Mouse (Mus musculus): ENCODE data around the gene Cort.
A peak's percentile ranks its signal among the peaks of the same experiment; 100 is the strongest.

Gene Cort

DNA sequence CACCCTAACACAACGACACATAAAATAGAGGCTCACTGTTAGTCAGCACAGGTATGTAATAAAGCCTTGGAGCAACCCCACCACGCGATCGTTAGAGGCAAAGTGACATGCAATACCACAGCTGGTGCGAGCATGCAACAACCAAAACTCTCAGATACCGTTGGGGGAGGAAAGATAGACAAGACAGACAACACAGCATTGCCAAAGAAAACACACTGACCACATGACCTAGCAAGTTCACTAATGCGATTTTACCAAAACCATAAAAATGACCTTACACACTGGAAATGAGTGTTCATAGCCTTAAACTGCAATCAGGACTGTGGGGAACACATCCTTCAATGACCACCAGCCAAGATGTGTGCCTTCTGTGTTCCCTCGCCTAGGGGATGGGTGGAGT is 35.2 kb downstream of the Cort start:
- DNase-seq: no peak

DNA sequence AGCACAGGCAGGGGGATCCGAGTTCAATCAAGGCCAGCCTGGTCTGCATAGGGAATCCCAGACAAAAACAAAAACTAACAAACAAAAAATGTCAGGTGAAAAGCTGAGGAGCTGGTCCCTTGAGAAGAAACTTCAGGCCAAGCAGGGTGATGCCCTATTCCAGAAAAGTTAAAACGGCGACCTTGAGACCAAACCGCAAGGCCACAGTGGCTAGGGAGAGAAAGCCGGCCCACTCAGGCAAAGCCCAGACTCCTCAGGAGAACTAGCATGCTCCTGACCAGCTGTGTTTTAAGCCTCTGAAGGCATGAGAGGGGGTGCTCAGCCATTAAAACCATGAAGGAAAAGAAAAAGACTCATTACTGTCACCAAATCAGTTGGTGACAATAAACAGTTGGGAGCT is 41.2 kb downstream of the Cort start:
- no peak for DNase-seq

DNA sequence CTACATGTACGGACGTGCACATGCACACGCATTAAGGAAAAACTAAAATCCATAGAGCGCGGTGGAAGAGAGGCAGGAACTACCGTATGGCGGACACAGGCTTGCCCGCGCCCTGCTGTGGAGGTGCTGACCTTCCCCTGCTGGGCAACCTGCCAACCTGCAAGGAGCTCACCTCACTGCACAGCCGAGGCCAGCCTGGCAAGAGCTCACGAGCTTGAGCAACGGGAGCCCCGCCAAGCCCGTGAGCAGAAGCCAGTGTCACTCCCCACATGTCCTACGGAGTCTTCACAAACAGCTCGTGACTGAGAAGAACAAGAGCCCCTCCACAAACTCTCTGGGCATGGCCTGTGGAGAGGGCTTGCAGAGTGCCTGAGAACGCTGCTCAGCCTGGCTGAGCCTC is 45.0 kb downstream of the Cort start:
- DNase-seq: no peak

DNA sequence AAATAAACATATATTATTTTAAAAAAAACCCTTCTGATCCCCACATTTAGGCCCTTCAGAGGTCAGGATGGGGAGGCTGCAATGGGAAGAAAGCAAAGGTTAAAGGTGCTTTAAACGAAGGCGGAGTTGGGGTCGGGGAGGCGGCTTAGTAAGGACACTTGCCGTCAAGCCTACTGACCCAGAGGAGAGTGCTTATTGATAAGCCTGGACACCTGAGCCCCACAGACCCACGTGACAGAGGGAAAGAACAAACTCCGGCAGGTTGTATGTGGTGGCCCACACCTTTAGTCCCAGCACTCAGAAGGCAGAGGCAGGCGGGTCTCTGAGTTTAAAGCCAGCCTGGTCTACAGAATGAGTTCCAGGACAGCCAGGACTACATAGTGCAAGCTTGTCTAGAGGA is 46.5 kb downstream of the Cort start:
- DNase-seq: no peak

DNA sequence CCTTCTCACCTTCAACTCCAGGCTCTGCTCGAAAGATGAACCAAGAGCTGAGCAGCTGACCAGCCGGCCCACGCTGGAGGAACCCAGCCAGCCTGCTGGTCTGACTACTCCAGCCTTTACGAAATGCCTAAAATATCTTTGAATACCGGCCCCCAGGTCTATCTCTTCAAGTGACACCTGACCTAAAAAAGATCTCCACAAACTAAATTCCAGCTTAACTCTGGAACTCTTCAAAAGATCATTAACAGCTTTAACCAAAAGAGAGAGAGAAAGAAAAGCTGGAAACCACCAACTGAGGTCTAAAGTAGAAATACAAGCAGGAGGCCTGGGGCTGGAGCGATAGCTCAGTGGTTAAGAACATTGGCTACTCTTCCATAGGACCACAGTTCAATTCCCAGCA is 46.9 kb downstream of the Cort start:
- no peak for DNase-seq

DNA sequence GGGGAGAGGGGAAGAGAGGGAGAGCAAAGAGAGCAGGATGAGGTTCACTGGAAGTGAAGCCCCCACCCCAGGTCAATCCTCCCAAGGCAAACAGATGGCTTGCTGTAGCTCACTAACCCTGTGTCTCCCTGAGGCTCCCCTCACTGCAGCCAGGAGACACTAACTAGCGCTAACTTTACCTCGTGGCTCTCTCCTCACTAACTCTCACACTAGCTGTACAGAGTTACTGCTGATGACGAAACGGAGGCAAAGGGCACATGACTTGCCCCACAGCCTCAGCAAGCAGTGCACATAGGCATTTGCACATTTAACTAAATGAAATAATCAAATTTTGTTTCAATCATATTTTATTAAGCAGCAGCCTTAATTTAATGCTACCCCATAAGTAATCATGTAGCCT is 48.3 kb downstream of the Cort start:
- no peak for DNase-seq

DNA sequence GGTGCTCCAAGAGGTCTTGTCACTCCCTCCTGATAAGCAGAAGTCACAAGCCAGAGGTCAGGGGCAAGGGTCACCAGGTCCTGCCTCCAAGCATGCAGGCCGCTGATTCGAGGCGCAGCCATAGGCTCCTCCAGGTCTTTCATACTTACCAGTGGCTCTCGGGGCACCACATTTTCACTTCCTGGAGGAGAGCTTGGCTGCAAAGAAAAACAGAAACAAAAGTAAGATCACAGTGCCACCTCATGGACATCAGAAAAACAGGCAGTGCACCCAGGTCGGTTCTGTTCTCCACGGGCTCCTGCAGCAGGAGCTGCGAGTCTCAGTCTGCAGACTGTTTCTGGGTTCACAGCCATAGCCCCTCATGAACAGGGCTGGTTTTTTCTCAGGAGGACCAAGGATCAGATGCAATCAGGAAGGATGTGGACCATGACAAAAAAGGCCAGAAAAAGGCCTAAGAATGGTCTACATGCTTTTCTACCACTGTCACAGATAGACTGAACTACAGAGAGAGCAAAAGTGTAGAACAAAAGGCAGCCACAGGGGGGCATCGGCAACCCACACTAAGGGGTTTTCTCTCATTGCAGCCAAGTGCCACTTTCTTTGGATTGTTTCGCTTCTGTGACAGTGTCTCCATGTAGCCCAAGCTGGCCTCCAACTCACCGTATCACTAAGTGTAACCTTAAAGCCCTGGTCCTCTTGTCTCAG is 50.5 kb downstream of the Cort start:
- DNase-seq: peak; percentile 33 to 69

DNA sequence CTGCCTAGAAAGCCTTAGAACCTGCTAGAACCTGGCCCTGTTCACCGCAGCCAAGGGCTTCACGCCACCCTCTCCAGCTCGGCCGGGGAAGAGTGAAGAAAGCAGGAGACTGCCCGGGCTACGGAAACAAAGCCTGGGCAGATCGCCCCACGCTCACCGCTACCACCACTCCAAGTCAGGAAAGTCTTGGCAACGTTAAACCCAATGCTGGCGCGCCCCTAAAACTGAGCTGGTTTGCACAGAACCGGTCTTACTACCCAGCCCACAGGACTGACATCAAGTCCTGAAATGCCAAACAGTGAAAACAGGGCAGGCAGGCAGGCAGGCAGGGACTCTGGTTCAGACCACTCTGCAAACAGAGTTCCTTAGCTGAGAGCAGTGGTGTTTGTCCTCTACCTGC is 51.5 kb downstream of the Cort start:
- no peak for DNase-seq
